Mouse (Mus musculus) hindbrain, embryonic 16.5 days (tissue): Measurements from ENCODE around the gene Uaca. TPM values are rescaled to one million over a fixed set of nuclear protein-coding genes. Genes with fewer than 3 reads are reported as not detected.

Source experiments
- ATAC-seq: fragments of 200-750 bp; cut with Nextera tagmentation; 2 replicates; pipeline ENCODE4 v1.8.0; 2017; ENCODE audit warnings: moderate TSS enrichment, moderate library complexity
- H3K27ac ChIP-seq: fragments of 300-500 bp; sonication (generic); 2 replicates; pipeline ENCODE4 v1.5.1; 2014; ENCODE audit warnings: low read depth, mild to moderate bottlenecking, control low read depth, low read length, moderate library complexity
- H3K27me3 ChIP-seq: fragments of 300-500 bp; sonication (generic); replicated peaks from 2 replicates; pipeline ENCODE4 v1.6.1; 2014; ENCODE audit warnings: low read length; ENCODE audit not compliant: control insufficient read depth, insufficient read depth
- H3K36me3 ChIP-seq: fragments of 300-500 bp; sonication (generic); 2 replicates; pipeline ENCODE4 v1.6.1; 2014; ENCODE audit warnings: mild to moderate bottlenecking, low read length, moderate library complexity, mixed read lengths; ENCODE audit not compliant: control insufficient read depth, insufficient read depth
- H3K4me1 ChIP-seq: fragments of 300-500 bp; sonication (generic); 2 replicates; pipeline ENCODE4 v1.6.1; 2014; ENCODE audit warnings: low read depth, low read length; ENCODE audit not compliant: control insufficient read depth, insufficient read depth
- H3K4me2 ChIP-seq: fragments of 300-500 bp; sonication (generic); 2 replicates; pipeline ENCODE4 v1.6.1; 2014; ENCODE audit warnings: mild to moderate bottlenecking, low read length, control low read depth, moderate library complexity
- H3K4me3 ChIP-seq: fragments of 300-500 bp; sonication (generic); 2 replicates; pipeline ENCODE4 v1.5.1; 2014; ENCODE audit warnings: mild to moderate bottlenecking, low read length, control low read depth, moderate library complexity
- H3K9ac ChIP-seq: fragments of 300-500 bp; sonication (generic); 2 replicates; pipeline ENCODE4 v1.6.1; 2014; ENCODE audit warnings: low read depth, mild to moderate bottlenecking, control low read depth, low read length, moderate library complexity
- H3K9me3 ChIP-seq: fragments of 300-500 bp; sonication (generic); 2 replicates; pipeline ENCODE4 v1.6.1; 2014; ENCODE audit warnings: mild to moderate bottlenecking, low read length, moderate library complexity; ENCODE audit not compliant: control insufficient read depth
- WGBS: fragments of 180-500 bp; shearing (Covaris S2); extraction: QIAGEN DNeasy Blood & Tissue Kit; methylation state at CpG from one replicate; pipeline ENCODE4 v1.1.7; 2014; 5-methylcytosine and 5-hydroxymethylcytosine counted together
- polyA plus RNA-seq: library from polyadenylated mRNA; unstranded; fragments of >200 nt; fragmentation: Nextera tagmentation; extraction: Ambion mirVana; gene quantifications from 2 replicates; pipeline ENCODE4 v1.2.1, GENCODE M21; 2015

The Uaca gene
- polyA plus RNA-seq, 1 experiment from 2014 or later, result 15.8 TPM

GRCm38 (mm10) chr9:60822681-60823080 lies 28.3 kb downstream of the Uaca start:
- no peak overlapping the region for H3K9ac ChIP-seq
- ATAC-seq, result no peak
- no peak overlapping the region for H3K4me2 ChIP-seq
- H3K9me3 ChIP-seq, result no peaks in the 10 kb centered on the region; the same call in 1 of the 2 replicates
- H3K27ac ChIP-seq, result no peak overlapping the region
- H3K27me3 ChIP-seq, result no peaks in the 10 kb centered on the region
- WGBS, result 90% methylated on average over 6 of the region's 6 CpGs
- no peaks in the 10 kb centered on the region for H3K4me1 ChIP-seq
- no peak overlapping the region for H3K4me3 ChIP-seq
- H3K36me3 ChIP-seq, result no peaks in the 10 kb centered on the region

DNA sequence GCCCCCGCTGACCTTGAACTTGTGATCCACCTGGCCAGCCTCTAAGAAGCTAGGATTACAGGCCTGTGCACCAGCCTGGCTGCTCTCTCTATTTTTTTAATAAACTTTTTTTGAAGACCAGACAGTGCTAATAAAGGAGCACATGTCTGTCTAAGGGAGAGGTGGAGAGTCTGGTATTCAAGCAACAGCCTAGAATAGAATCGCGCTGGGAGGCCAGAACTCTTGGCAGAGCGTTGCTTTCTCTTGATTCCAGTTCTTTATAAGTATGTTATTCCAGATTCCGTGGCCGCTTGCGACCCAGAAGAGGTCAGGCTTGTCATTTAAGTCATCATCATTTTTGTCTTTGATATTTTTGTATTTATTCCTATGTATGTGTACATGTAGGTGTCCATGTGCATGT lies 31.2 kb downstream of the Uaca start:
- no peaks in the 10 kb centered on the region for H3K27me3 ChIP-seq
- H3K4me2 ChIP-seq, result no peak overlapping the region
- 97% methylated on average over 7 of the region's 7 CpGs for WGBS
- H3K4me1 ChIP-seq, result no peaks in the 10 kb centered on the region
- H3K4me3 ChIP-seq, result no peak overlapping the region
- no peaks in the 10 kb centered on the region for H3K36me3 ChIP-seq
- no peak overlapping the region for H3K9ac ChIP-seq
- no peak overlapping the region for H3K27ac ChIP-seq
- no peaks in the 10 kb centered on the region; the same call in 1 of the 2 replicates for H3K9me3 ChIP-seq
- no peak for ATAC-seq

DNA sequence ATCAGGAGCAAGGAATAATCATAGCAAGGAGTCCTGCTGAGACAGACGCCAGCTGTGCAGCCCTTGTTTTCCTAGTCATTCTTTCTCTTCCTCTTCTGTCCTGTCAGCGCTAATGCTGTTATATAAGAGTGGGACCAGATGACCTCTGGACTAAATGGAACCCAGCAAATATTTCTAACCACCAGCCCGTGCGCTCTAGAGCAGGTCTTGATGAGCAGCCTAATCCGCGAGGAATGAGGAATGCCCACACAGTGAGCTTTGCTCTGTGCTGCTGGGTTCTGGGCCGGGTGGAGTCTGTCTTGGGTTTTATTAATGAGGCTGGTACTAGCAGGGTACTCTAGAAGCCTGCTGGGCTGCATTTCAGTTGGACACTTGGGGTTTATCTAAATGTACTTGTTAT lies 32.4 kb downstream of the Uaca start:
- Histone ChIP-seq H3K36me3 (no peaks in the 10 kb centered on the region), H3K9ac (no peak overlapping the region), H3K27me3 (no peaks in the 10 kb centered on the region), H3K4me2 (no peak overlapping the region), H3K9me3 (no peaks in the 10 kb centered on the region; the same call in 1 of the 2 replicates), H3K4me3 (no peak overlapping the region), H3K4me1 (no peaks in the 10 kb centered on the region), H3K27ac (no peak overlapping the region)
- no peak for ATAC-seq
- 59% methylated on average over 7 of the region's 7 CpGs for WGBS

- H3K27ac ChIP-seq, result no peak overlapping the region
- H3K4me1 ChIP-seq, result no peaks in the 10 kb centered on the region
- no peaks in the 10 kb centered on the region for H3K27me3 ChIP-seq
- 79% methylated on average over 2 of the region's 2 CpGs for WGBS
- no peaks in the 10 kb centered on the region; the same call in 1 of the 2 replicates for H3K9me3 ChIP-seq
- no peak for ATAC-seq
- no peaks in the 10 kb centered on the region for H3K36me3 ChIP-seq
- no peak overlapping the region for H3K4me3 ChIP-seq
- H3K9ac ChIP-seq, result no peak overlapping the region
- H3K4me2 ChIP-seq, result no peak overlapping the region
Observed at GRCm38 (mm10) chr9:60828196-60828595, 33.9 kb downstream of the Uaca start.

- no peak overlapping the region for H3K27ac ChIP-seq
- H3K4me2 ChIP-seq, result no peak overlapping the region
- H3K36me3 ChIP-seq, result no peaks in the 10 kb centered on the region
- no peaks in the 10 kb centered on the region for H3K4me1 ChIP-seq
- no peaks in the 10 kb centered on the region for H3K27me3 ChIP-seq
- WGBS, result 70% methylated on average over 4 of the region's 4 CpGs
- no peak overlapping the region for H3K9ac ChIP-seq
- H3K9me3 ChIP-seq, result no peaks in the 10 kb centered on the region
- no peak for ATAC-seq
- no peak overlapping the region for H3K4me3 ChIP-seq
Observed at GRCm38 (mm10) chr9:60829610-60830009, 35.3 kb downstream of the Uaca start.

GRCm38 (mm10) chr9:60830079-60830478 lies 35.7 kb downstream of the Uaca start:
- Histone ChIP-seq H3K9ac (no peak overlapping the region), H3K27ac (no peak overlapping the region), H3K4me3 (no peak overlapping the region), H3K36me3 (no peaks in the 10 kb centered on the region), H3K4me1 (no peaks in the 10 kb centered on the region), H3K27me3 (no peaks in the 10 kb centered on the region), H3K4me2 (no peak overlapping the region), H3K9me3 (no peaks in the 10 kb centered on the region)
- WGBS, result 75% methylated on average over 3 of the region's 3 CpGs
- no peak for ATAC-seq

DNA sequence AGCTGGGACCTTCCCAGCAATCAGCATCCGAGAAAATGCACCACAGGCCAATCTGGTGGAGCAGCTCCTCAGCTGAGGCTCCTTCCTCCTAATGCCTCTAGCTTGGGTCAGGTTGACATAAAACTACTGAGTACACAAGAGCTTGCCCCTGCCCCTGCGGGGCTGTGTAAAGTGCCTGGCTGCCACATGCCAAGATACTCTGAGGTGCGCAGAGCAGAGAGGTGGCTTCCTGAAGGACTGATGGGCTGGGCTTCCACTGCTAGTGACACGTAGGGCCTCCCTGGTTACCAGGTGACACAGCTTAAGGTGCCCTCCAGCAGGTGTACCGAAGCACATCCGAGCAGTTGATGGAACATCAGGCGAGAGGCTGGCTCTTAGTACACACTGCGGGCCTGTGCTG lies 37.9 kb downstream of the Uaca start:
- H3K9me3 ChIP-seq, result no peaks in the 10 kb centered on the region
- no peak for ATAC-seq
- H3K4me3 ChIP-seq, result no peak overlapping the region
- H3K27ac ChIP-seq, result no peak overlapping the region
- H3K27me3 ChIP-seq, result no peaks in the 10 kb centered on the region
- 94% methylated on average over 8 of the region's 8 CpGs for WGBS
- H3K9ac ChIP-seq, result no peak overlapping the region
- no peaks in the 10 kb centered on the region; the same call in 1 of the 2 replicates for H3K4me1 ChIP-seq
- H3K4me2 ChIP-seq, result no peak overlapping the region
- H3K36me3 ChIP-seq, result no peaks in the 10 kb centered on the region

DNA sequence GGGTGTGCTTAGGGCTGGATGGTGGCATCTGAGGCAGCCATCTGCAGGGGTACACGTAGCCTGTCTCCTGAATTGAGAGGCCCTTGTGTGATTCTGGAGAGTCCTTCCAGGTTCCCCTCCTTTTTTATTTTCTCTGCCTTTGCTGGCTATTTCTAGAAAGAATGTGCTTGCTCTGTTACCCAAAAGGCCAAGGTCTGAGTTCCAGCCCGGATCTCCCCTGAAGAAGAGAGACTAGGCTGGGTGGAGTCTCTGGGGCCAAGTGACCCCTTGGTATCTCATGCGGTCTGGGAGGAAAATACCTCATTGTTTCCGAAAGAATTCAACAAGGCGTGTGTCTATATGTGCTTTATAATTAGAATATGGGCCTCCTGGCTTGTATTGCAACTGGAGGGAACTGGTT lies 41.8 kb downstream of the Uaca start:
- H3K27ac ChIP-seq, result no peak overlapping the region
- H3K4me1 ChIP-seq, result peaks cover 8% of the 10 kb centered on the region
- no peaks in the 10 kb centered on the region for H3K27me3 ChIP-seq
- no peaks in the 10 kb centered on the region for H3K36me3 ChIP-seq
- ATAC-seq, result no peak
- H3K9ac ChIP-seq, result no peak overlapping the region
- no peak overlapping the region for H3K4me3 ChIP-seq
- no peaks in the 10 kb centered on the region for H3K9me3 ChIP-seq
- 52% methylated on average over 5 of the region's 5 CpGs for WGBS
- no peak overlapping the region for H3K4me2 ChIP-seq

GRCm38 (mm10) chr9:60837078-60837448 lies 42.7 kb downstream of the Uaca start:
- Histone ChIP-seq H3K36me3 (no peaks in the 10 kb centered on the region), H3K27me3 (no peaks in the 10 kb centered on the region), H3K4me1 (peaks cover 8% of the 10 kb centered on the region), H3K4me3 (no peak overlapping the region), H3K9ac (no peak overlapping the region), H3K4me2 (peak overlapping the region; percentile 56; the same call in 1 of the 2 replicates), H3K9me3 (no peaks in the 10 kb centered on the region), H3K27ac (no peak overlapping the region)
- 55% methylated on average over 4 of the region's 4 CpGs for WGBS
- no peak for ATAC-seq
